Mouse (Mus musculus) small intestine, adult 2 months (tissue): ENCODE data around the gene Hspg2.

Experiments used
- CTCF ChIP-seq: fragments of 200-500 bp; IDR thresholded peaks from 2 replicates; pipeline ENCODE4 v1.5.1; 2012; ENCODE audit warnings: low read depth, mild to moderate bottlenecking, control low read depth, inconsistent platforms, low read length, moderate library complexity, mixed read lengths; ENCODE audit not compliant: insufficient replicate concordance, insufficient read length; ENCODE audit errors: extremely low read depth
- POLR2A ChIP-seq: fragments of 200-500 bp; IDR thresholded peaks from 2 replicates; pipeline ENCODE4 v1.6.1; 2012; ENCODE audit warnings: low read depth, mild to moderate bottlenecking, control low read depth, inconsistent platforms, low read length, moderate library complexity

DNA sequence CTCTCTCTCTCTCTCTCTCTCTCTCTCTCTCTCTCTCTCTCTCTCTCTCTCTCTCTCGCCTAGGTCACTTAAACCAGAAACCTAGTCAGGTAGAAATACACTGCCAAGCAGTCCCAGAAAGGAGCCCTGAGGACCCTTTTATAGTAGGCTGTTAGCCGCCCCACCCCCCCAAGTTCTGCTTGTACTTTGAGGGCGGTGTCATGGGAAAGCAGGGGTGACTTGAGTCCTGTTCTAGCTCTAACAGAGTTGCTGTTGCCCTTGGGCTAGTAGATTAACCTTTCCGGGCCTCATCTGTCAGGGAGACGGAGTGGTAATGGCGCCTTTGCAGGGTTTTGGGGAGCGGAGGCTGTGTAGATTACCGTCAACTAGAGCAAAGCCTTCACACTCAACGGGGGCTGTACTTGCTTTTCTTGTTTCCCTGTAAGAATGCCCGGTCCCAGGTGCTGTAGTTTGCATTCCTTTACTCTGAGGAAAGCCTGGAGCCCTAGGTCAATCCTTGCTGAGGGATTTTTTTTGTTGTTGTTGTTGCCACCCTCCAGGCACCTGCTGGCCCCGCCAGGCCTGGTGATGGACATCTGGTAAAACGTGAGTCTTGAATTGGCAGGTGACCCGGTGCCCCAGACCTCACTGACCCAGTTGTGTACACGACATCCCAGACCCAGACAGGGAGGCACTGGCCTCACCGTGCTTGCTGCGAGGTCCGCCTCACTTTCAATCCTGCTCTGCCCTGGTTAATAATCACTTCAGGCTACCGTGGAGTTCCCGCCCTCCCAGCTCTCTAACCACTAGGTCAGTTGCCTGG lies 11.8 kb downstream of the Hspg2 start:
- TF ChIP-seq CTCF (no peak), POLR2A (no peak)
